Mouse (Mus musculus): ENCODE data around the gene Gm10024.
"Not testable (repeated sequence)": the region's sequence is repeated elsewhere in the genome, so short reads cannot be mapped to it uniquely, and the experiment has no call there.

Gene Gm10024

GRCm38 (mm10) chr10:77711157-77711556 is at the start of gene Gm10024:
Gene Gm10024, plus strand, starts transcription at chr10:77711457.
- DNase-seq (ENCODE audit: low read depth, low spot score) = not testable (repeated sequence)

- DNase-seq (ENCODE audit: low read depth, low spot score) = no peak
Observed at GRCm38 (mm10) chr10:77663949-77664665, 47.1 kb upstream of the Gm10024 start.

DNA sequence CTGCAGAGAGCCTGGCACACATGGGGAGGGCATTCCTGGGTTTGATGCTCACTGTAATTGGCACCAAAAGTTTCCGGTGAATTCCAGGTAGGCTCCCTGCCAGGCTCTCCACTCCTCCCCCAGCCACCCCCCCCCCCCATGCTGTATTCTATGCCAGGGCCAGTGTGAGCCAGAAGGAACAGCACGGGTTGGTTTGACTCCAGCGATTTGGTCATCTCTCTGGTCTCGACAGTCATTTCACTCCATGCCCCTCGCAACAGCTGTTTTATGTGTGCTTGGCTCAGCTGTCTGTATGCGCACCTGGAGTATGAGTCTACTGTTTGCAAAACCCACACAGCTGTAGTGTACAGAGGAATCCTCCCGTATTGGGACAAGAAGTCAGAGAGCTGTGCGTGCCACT is 44.9 kb upstream of the Gm10024 start:
- DNase-seq (ENCODE audit: low read depth, low spot score) = no peak

DNA sequence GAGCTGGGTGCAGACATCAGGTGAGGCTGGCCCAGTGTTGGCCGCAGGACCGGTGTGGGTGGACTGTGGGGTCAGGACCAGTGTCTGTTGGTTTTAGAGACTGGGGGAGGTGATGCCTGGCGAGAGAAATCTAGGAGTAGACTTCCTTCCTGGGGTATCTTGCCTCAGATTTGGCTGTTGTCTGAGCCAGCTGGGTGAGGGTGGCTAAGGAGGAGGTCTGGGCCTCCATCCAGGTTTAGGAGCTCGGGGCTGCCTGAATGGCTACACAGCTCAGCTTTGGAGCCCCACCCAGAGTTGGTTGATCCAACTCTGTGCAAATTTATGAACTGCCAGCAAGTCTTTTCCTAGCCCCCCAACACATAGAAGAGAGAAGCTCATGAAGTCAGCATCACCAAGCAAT is 43.9 kb upstream of the Gm10024 start:
- DNase-seq (ENCODE audit: low read depth, low spot score) = no peak

- no peak for DNase-seq (ENCODE audit: low read depth, low spot score)
Observed at GRCm38 (mm10) chr10:77670710-77671109, 40.5 kb upstream of the Gm10024 start.

GRCm38 (mm10) chr10:77671519-77671918 is 39.7 kb upstream of the Gm10024 start:
- DNase-seq (ENCODE audit: low read depth, low spot score) = no peak

- no peak for DNase-seq (ENCODE audit: low read depth, low spot score)
Observed at GRCm38 (mm10) chr10:77673765-77674164, 37.5 kb upstream of the Gm10024 start.

DNA sequence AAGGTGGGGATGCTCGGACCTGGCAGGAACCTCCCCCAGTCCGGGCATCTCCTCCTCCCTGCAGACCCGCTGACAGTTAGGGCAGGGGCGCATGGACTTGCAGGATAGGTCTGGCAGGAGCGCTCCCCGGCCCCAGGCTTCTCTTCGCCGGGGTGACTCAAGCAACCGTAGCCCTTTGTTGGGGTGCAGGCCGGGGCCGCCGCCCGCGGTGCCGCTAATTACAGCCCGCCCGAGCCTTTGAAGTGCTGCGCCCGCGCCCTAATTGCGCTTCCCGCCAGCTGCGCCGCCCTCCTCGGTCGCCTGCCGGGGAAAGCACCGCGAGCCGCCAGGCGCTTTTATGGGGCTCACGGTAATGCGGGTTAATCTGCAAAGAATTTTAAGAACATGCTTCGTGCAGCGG is 33.7 kb upstream of the Gm10024 start:
- DNase-seq (ENCODE audit: low read depth, low spot score) = no peak

DNA sequence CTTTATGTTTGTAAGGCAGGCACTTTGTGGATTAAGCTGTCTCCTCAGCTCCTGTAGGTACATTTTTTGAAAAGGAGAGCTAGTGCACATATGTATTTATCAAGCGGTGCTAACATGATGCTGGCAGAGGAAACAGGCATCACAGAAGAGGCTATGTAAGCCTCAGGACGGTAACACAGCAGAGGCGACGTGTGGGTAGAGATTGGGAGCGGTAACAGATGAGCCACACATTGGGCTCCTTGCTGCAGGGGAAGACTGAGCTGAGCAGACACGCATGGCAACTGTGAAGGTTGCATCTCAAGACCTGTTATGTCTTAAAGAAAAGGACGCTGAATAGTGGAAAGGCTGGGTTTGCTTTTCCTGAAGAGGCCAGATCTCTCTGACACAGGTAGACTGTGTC is 28.3 kb upstream of the Gm10024 start:
- DNase-seq (ENCODE audit: low read depth, low spot score) = no peak

GRCm38 (mm10) chr10:77684181-77684580 is 27.1 kb upstream of the Gm10024 start:
- DNase-seq (ENCODE audit: low read depth, low spot score) = no peak

GRCm38 (mm10) chr10:77685895-77686664 is 25.2 kb upstream of the Gm10024 start, which contains the start of gene Tspear:
Gene Tspear, plus strand, starts transcription at chr10:77686569.
- DNase-seq (ENCODE audit: low read depth, low spot score) = no peak

- DNase-seq (ENCODE audit: low read depth, low spot score) = no peak
Observed at GRCm38 (mm10) chr10:77687021-77687420, 24.2 kb upstream of the Gm10024 start.

GRCm38 (mm10) chr10:77690356-77690807 is 20.9 kb upstream of the Gm10024 start, which contains the start of gene Gm19402:
Gene Gm19402, minus strand, starts transcription at chr10:77690757.
- not testable (repeated sequence) for DNase-seq (ENCODE audit: low read depth, low spot score)

- DNase-seq (ENCODE audit: low read depth, low spot score) = no peak
Observed at GRCm38 (mm10) chr10:77697133-77697532, 14.1 kb upstream of the Gm10024 start, which contains the start of gene Gm9508. Gene Gm9508, minus strand, starts transcription at chr10:77697233.

DNA sequence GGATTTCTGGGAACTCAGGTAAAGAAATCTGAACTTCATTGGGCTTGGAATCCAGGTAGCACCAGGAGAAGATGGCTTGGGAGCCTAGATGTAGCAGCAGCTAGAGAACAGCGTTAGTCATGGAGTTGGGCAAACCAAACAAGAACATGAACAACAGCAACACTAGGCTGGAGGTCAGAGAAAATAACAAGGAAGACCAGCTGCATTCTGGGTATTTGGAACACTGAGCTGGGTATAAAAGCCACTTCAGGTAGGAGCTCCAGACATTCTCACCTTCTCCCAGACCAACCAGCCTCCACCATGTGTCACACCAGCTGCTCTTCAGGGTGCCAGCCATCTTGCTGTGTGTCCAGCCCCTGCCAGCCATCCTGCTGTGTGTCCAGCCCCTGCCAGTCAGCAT is 4.9 kb upstream of the Gm10024 start, which contains the start of gene Gm10272:
TSS of gene Gm10272 (plus strand) at position 301 of the 400 bp plus-strand sequence.
- DNase-seq (ENCODE audit: low read depth, low spot score) = no peak

DNA sequence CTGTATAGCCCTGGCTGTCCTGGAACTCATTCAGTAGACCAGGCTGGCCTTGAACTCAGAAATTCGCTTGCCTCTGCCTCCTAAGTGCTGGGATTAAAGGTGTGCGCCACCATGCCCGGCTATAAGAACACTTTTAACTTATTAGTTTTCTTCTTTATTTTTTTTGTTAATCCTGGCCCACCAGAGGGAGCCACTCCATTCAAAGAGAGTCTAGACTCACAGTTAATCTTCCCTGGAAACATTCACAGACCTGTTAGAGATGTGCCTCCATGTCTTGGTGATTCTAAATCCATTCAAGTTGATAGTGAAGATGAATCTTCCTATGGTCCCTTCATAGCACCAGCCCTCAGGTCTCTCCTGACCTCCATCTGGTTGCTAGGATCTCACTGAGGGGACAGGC is 1.4 kb upstream of the Gm10024 start:
- no peak for DNase-seq (ENCODE audit: low read depth, low spot score)

DNA sequence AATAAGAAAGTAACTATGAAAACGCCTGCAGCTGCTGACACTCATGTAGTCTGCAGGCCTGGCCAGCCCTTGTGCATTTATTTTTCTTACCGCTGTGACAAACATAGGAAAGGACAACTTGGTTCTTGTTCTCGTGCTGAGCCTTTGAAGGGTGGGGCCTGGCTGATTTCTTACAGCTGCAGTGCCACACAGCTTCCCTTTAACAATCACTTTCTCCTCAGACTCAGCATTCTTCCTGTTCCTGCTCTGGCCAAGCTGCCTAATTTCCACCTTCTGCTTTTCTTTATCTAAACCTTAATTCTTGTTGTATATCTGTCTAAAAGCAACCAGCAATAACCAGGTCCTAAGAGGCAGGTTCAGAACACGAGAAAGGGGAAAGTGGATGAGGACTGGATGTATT is 2.5 kb downstream of the Gm10024 start:
- no peak for DNase-seq (ENCODE audit: low read depth, low spot score)

DNA sequence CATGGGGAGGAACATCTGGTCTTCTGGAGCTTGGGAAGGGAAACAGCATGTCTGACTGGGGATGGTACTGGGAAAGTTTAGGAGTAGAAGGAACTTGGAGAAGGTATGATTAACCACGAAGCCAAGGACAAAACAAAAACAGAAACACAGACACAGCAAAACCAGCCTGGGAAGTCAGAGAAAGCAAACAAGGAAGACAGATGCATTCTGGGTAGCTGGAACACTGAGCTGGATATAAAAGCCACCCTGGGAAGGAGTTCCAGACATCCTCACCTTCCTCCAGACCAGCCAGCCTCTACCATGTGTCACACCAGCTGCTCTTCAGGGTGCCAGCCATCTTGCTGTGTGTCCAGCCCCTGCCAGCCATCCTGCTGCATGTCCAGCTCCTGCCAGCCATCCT is 4.2 kb downstream of the Gm10024 start, which contains the start of gene Gm10142:
TSS of gene Gm10142 (plus strand) at position 301 of the 400 bp plus-strand sequence.
- no peak for DNase-seq (ENCODE audit: low read depth, low spot score)

DNA sequence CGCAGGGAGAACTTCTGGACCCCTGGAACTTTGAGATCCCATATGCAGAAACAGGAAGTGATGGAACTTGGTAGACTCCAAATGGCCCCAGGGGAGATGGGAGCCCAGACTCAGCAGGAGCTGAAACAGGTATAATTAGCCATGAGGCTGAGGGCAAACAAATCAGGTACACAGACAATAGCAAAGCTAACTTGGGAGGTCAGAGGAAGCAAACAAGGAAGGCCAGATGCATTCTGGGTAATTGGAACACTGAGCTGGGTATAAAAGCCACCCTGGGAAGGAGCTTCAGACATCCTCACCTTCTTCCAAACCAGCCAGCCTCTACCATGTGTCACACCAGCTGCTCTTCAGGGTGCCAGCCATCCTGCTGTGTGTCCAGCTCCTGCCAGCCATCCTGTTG is 9.0 kb downstream of the Gm10024 start, which contains the start of gene Krtap12-1:
TSS of gene Krtap12-1 (plus strand) at position 301 of the 400 bp plus-strand sequence.
- not testable (repeated sequence) for DNase-seq (ENCODE audit: low read depth, low spot score)

DNA sequence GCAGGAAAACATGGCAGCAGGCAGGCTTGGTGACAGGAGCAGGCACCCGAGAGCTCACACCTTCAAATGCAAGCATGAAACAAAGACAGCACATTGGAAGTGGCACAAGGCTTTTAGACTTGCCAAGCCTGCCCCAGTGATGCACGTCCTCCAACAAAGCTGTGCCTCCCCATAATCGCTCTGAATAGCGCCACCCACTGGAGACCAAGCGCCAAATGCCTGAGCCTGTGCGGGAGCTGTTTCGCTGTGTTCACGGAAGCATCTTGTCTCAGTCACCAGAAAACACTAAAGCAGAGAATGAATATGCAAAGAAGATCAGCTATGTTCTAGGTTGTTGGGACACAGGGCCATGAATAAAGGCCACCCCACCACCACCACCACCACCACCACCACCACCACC is 13.6 kb downstream of the Gm10024 start:
- no peak for DNase-seq (ENCODE audit: low read depth, low spot score)

DNA sequence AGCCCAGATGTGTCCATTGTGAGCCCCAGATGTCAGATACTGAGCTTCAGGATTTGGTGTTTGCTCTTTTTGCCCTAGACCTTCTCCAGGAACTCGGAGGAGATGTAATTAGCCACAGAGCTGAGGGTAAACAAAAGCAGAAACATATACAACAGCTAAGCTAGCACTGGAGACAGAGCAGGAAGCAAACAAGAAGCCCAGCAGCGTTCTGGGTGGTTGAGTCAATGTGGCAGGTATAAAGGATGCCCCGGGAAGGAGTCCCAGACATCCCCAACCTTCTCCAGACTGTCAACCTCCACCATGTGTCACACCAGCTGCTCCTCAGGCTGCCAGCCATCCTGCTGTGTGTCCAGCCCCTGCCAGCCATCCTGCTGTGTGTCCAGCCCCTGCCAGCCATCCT is 14.9 kb downstream of the Gm10024 start, which contains the start of gene Gm10100:
TSS of gene Gm10100 (plus strand) at position 301 of the 400 bp plus-strand sequence.
- no peak for DNase-seq (ENCODE audit: low read depth, low spot score)

DNA sequence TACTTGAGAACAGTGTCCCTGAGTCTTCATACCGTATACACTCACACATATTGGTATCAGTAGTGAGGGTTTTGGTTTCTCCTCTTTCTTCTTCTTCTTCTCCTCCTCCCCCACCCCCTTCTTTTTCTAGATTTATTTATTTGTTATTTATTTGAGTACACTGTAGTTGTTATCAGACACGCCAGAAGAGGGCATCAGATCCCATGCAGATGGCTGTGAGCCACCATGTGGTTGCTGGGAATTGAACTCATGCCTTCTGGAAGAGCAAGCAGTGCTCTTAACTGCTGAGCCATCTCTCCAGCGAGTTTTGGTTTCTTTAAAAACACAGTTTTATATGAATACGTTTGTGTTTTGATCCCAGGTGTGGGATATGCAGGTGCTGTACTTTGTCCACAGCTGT is 17.0 kb downstream of the Gm10024 start:
- DNase-seq (ENCODE audit: low read depth, low spot score) = no peak
